Mouse (Mus musculus): ENCODE data around the gene Fgd3.
A peak's percentile ranks its signal among the peaks of the same experiment; 100 is the strongest.

Gene Fgd3

GRCm38 (mm10) chr13:49341012-49341830 lies 21.1 kb upstream of the Fgd3 start, which contains the start of gene Bicd2:
TSS of gene Bicd2 (plus strand) at chr13:49341585.
- peak; percentile 98 for DNase-seq (ENCODE audit: low read depth, low spot score)

GRCm38 (mm10) chr13:49338893-49339546 lies 18.9 kb upstream of the Fgd3 start:
- no peak for DNase-seq (ENCODE audit: low read depth, low spot score)

- DNase-seq (ENCODE audit: low read depth, low spot score), result no peak
Measured at GRCm38 (mm10) chr13:49335077-49335982, 15.2 kb upstream of the Fgd3 start.

- no peak for DNase-seq (ENCODE audit: low read depth, low spot score)
Measured at GRCm38 (mm10) chr13:49333250-49333649, 13.1 kb upstream of the Fgd3 start.

GRCm38 (mm10) chr13:49328101-49328500 lies 8.0 kb upstream of the Fgd3 start:
- DNase-seq (ENCODE audit: low read depth, low spot score), result no peak

- peak; percentile 86 for DNase-seq (ENCODE audit: low read depth, low spot score)
Measured at GRCm38 (mm10) chr13:49326246-49327206, 6.4 kb upstream of the Fgd3 start.

- DNase-seq (ENCODE audit: low read depth, low spot score), result no peak
Measured at GRCm38 (mm10) chr13:49324871-49325270, 4.8 kb upstream of the Fgd3 start.

- no peak for DNase-seq (ENCODE audit: low read depth, low spot score)
Measured at GRCm38 (mm10) chr13:49322739-49323138, 2.6 kb upstream of the Fgd3 start.

- DNase-seq (ENCODE audit: low read depth, low spot score), result no peak
Measured at GRCm38 (mm10) chr13:49322169-49322568, 2.1 kb upstream of the Fgd3 start.

GRCm38 (mm10) chr13:49321452-49321851 lies 1.3 kb upstream of the Fgd3 start:
- DNase-seq (ENCODE audit: low read depth, low spot score), result no peak

- no peak for DNase-seq (ENCODE audit: low read depth, low spot score)
Measured at GRCm38 (mm10) chr13:49320514-49320913, 403 bp upstream of the Fgd3 start.

GRCm38 (mm10) chr13:49317914-49318313 lies 2.2 kb downstream of the Fgd3 start:
- DNase-seq (ENCODE audit: low read depth, low spot score), result no peak

GRCm38 (mm10) chr13:49317508-49317907 lies 2.6 kb downstream of the Fgd3 start:
- DNase-seq (ENCODE audit: low read depth, low spot score), result no peak

- DNase-seq (ENCODE audit: low read depth, low spot score), result no peak
Measured at GRCm38 (mm10) chr13:49316386-49317162, 3.5 kb downstream of the Fgd3 start.

GRCm38 (mm10) chr13:49311642-49312041 lies 8.5 kb downstream of the Fgd3 start:
- DNase-seq (ENCODE audit: low read depth, low spot score), result no peak

GRCm38 (mm10) chr13:49309501-49309900 lies 10.6 kb downstream of the Fgd3 start:
- peak; percentile 52 for DNase-seq (ENCODE audit: low read depth, low spot score)

GRCm38 (mm10) chr13:49308861-49309403 lies 11.2 kb downstream of the Fgd3 start:
- DNase-seq (ENCODE audit: low read depth, low spot score), result peak; percentile 82

- DNase-seq (ENCODE audit: low read depth, low spot score), result peak; percentile 46
Measured at GRCm38 (mm10) chr13:49308206-49308605, 11.9 kb downstream of the Fgd3 start.

- peak; percentile 83 for DNase-seq (ENCODE audit: low read depth, low spot score)
Measured at GRCm38 (mm10) chr13:49307311-49307969, 12.7 kb downstream of the Fgd3 start.
